Mouse (Mus musculus) embryonic facial prominence, embryonic 12.5 days (tissue): Measurements from ENCODE around the gene Bank1. TPM values are rescaled to one million over a fixed set of nuclear protein-coding genes. Genes with fewer than 3 reads are reported as not detected.

Experiments used
- ATAC-seq: fragments of 200-750 bp; cut with Nextera tagmentation; 2 replicates; pipeline ENCODE4 v1.8.0; 2017; ENCODE audit not compliant: insufficient number of reproducible peaks, insufficient read depth, low FRiP score, low TSS enrichment
- H3K27ac ChIP-seq: fragments of 300-500 bp; sonication (generic); 2 replicates; pipeline ENCODE4 v1.5.1; 2016; ENCODE audit warnings: mild to moderate bottlenecking
- H3K27me3 ChIP-seq: fragments of 300-500 bp; sonication (generic); 2 replicates; pipeline ENCODE4 v1.6.1; 2016; ENCODE audit warnings: mild to moderate bottlenecking, moderate library complexity
- H3K36me3 ChIP-seq: fragments of 300-500 bp; sonication (generic); 2 replicates; pipeline ENCODE4 v1.6.1; 2016; ENCODE audit warnings: mild to moderate bottlenecking
- H3K4me1 ChIP-seq: fragments of 300-500 bp; sonication (generic); 2 replicates; pipeline ENCODE4 v1.6.1; 2016
- H3K4me2 ChIP-seq: fragments of 300-500 bp; sonication (generic); replicated peaks from 2 replicates; pipeline ENCODE4 v1.6.1; 2016; ENCODE audit warnings: mild to moderate bottlenecking, moderate library complexity
- H3K4me3 ChIP-seq: fragments of 300-500 bp; sonication (generic); 2 replicates; pipeline ENCODE4 v1.5.1; 2016; ENCODE audit warnings: mild to moderate bottlenecking
- H3K9ac ChIP-seq: fragments of 300-500 bp; sonication (generic); 2 replicates; pipeline ENCODE4 v1.6.1; 2016; ENCODE audit warnings: mild to moderate bottlenecking, moderate library complexity
- H3K9me3 ChIP-seq: fragments of 300-500 bp; sonication (generic); 2 replicates; pipeline ENCODE4 v1.6.1; 2016; ENCODE audit warnings: mild to moderate bottlenecking, moderate library complexity
- WGBS: fragments of 180-500 bp; shearing (Covaris S2); methylation state at CpG from one replicate; pipeline ENCODE4 v1.1.7; 2016; 5-methylcytosine and 5-hydroxymethylcytosine counted together
- polyA plus RNA-seq: library from polyadenylated mRNA; unstranded; fragments of >200 nt; fragmentation: Nextera tagmentation; extraction: Ambion mirVana; gene quantifications from 2 replicates; pipeline ENCODE4 v1.2.1, GENCODE M21; 2016

Bank1 gene
- polyA plus RNA-seq, 1 experiment from 2014 or later: 0.65 TPM

- Histone ChIP-seq H3K4me1 (no peaks in the 10 kb centered on the region), H3K4me2 (no peak overlapping the region)
- 81% methylated on average over 8 of the region's 8 CpGs for WGBS
Measured at GRCm38 (mm10) chr3:136100292-136100691, 225.6 kb downstream of the Bank1 start.

GRCm38 (mm10) chr3:136086948-136087660, 238.8 kb downstream of the Bank1 start:
- 81% methylated on average over 7 of the region's 7 CpGs for WGBS

More at GRCm38 (mm10) chr3:136100292-136100691, 225.6 kb downstream of the Bank1 start:
- no peaks in the 10 kb centered on the region for H3K27me3 ChIP-seq
- no peaks in the 10 kb centered on the region for H3K9me3 ChIP-seq
- no peaks in the 10 kb centered on the region for H3K36me3 ChIP-seq
- H3K27ac ChIP-seq: no peak overlapping the region
- H3K9ac ChIP-seq: no peak overlapping the region
- no peak overlapping the region for H3K4me3 ChIP-seq
- ATAC-seq: no peak

GRCm38 (mm10) chr3:136086431-136086830, 239.4 kb downstream of the Bank1 start:
- 67% methylated on average over 5 of the region's 5 CpGs for WGBS
- Histone ChIP-seq H3K36me3 (no peaks in the 10 kb centered on the region), H3K27ac (no peak overlapping the region), H3K4me1 (no peaks in the 10 kb centered on the region), H3K27me3 (no peaks in the 10 kb centered on the region), H3K9ac (no peak overlapping the region), H3K4me2 (no peak overlapping the region), H3K9me3 (no peaks in the 10 kb centered on the region), H3K4me3 (no peak overlapping the region)
- ATAC-seq: no peak

More at GRCm38 (mm10) chr3:136086948-136087660, 238.8 kb downstream of the Bank1 start:
- Histone ChIP-seq H3K4me1 (no peaks in the 10 kb centered on the region), H3K9ac (no peak overlapping the region), H3K4me3 (no peak overlapping the region), H3K36me3 (no peaks in the 10 kb centered on the region), H3K27me3 (no peaks in the 10 kb centered on the region), H3K27ac (no peak overlapping the region), H3K4me2 (no peak overlapping the region), H3K9me3 (no peaks in the 10 kb centered on the region)
- ATAC-seq: no peak

GRCm38 (mm10) chr3:136085077-136085476, 240.8 kb downstream of the Bank1 start:
- WGBS: 65% methylated on average over 1 of the region's 1 CpGs
- Histone ChIP-seq H3K9ac (no peak overlapping the region), H3K27me3 (no peaks in the 10 kb centered on the region)

GRCm38 (mm10) chr3:136084066-136084465, 241.8 kb downstream of the Bank1 start:
- H3K27ac ChIP-seq: no peak overlapping the region
- no peaks in the 10 kb centered on the region for H3K9me3 ChIP-seq
- ATAC-seq: no peak
- no peak overlapping the region for H3K9ac ChIP-seq
- no peaks in the 10 kb centered on the region for H3K36me3 ChIP-seq
- H3K27me3 ChIP-seq: no peaks in the 10 kb centered on the region
- no peak overlapping the region for H3K4me2 ChIP-seq
- H3K4me1 ChIP-seq: no peaks in the 10 kb centered on the region
- H3K4me3 ChIP-seq: no peak overlapping the region
- WGBS: 63% methylated on average over 5 of the region's 5 CpGs

More at GRCm38 (mm10) chr3:136085077-136085476, 240.8 kb downstream of the Bank1 start:
- Histone ChIP-seq H3K9me3 (no peaks in the 10 kb centered on the region), H3K36me3 (no peaks in the 10 kb centered on the region), H3K27ac (no peak overlapping the region), H3K4me1 (no peaks in the 10 kb centered on the region), H3K4me3 (no peak overlapping the region), H3K4me2 (no peak overlapping the region)
- no peak for ATAC-seq

DNA sequence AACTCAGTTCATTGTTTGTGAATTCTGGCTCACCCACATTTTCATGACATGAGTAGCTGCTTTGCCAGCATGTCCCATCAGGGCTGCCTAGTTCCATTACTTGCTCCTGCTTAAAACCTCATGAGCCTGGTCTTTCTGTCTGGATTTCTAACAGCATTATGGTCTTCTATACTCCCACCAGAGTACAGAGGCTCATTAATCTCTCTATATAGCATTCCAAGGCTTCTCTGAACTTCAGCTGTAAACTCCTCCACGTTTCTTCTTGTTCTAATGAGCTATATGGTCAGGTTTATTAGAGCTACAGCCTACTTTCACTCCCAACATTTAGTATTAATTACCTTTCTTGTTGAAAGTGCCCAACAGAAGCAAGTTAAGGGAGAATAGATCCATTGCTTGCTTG, 244.6 kb downstream of the Bank1 start:
- Histone ChIP-seq H3K27ac (no peak overlapping the region), H3K4me2 (no peak overlapping the region), H3K4me3 (no peak overlapping the region), H3K9ac (no peak overlapping the region), H3K27me3 (no peaks in the 10 kb centered on the region), H3K36me3 (no peaks in the 10 kb centered on the region), H3K9me3 (no peaks in the 10 kb centered on the region), H3K4me1 (no peaks in the 10 kb centered on the region)
- no peak for ATAC-seq
- WGBS: 78% methylated on average over 1 of the region's 1 CpGs

GRCm38 (mm10) chr3:136078535-136078934, 247.3 kb downstream of the Bank1 start:
- WGBS: 78% methylated on average over 2 of the region's 2 CpGs

DNA sequence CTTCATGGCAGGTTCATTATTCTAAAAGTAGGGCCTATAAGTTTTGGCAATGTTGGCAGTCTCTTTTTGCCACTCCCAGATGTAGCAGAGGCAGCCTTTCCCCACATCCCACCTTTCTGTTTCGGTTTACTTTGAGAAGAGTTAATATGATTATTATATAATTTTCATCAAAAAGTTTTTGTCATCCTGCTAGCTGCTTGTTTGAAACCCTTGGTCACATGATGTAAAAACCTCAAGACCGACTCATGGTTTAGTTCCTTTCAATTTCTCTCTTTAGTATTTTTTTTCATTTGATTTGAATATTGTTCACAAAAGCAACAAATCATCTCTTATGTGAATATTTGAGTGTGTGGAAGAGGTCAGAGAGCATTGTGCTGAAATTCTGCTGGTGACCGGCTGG, 255.5 kb downstream of the Bank1 start:
- Histone ChIP-seq H3K4me2 (no peak overlapping the region), H3K4me3 (no peak overlapping the region), H3K36me3 (no peaks in the 10 kb centered on the region), H3K27ac (no peak overlapping the region), H3K9me3 (no peaks in the 10 kb centered on the region), H3K4me1 (no peaks in the 10 kb centered on the region), H3K27me3 (no peaks in the 10 kb centered on the region), H3K9ac (no peak overlapping the region)
- 87% methylated on average over 3 of the region's 3 CpGs for WGBS
- ATAC-seq: no peak

More at GRCm38 (mm10) chr3:136078535-136078934, 247.3 kb downstream of the Bank1 start:
- Histone ChIP-seq H3K4me3 (no peak overlapping the region), H3K4me2 (no peak overlapping the region), H3K9ac (no peak overlapping the region), H3K27me3 (no peaks in the 10 kb centered on the region), H3K36me3 (no peaks in the 10 kb centered on the region), H3K4me1 (no peaks in the 10 kb centered on the region), H3K9me3 (no peaks in the 10 kb centered on the region), H3K27ac (no peak overlapping the region)
- ATAC-seq: no peak

DNA sequence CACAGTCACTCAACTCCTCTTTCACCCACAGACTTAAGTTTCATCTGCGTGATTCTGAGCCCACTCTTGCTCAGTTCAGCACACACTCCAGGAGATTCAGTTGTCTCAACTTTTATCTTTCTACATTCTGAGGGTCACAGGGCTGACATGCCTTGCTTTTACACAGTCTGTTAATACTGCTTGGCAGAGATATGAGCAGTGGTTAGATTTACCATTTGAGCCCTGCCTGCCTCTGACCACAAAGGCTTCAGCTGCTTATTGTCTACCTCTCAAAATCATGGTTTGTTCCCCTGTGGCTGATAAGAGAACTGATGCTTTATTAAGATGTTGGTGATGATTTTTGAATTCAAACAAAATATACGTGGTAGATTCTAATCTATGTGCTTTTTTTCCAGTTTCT, 264.0 kb downstream of the Bank1 start:
- no peak overlapping the region for H3K4me2 ChIP-seq
- ATAC-seq: no peak
- no peaks in the 10 kb centered on the region for H3K9me3 ChIP-seq
- H3K9ac ChIP-seq: no peak overlapping the region
- no peaks in the 10 kb centered on the region for H3K36me3 ChIP-seq
- H3K4me1 ChIP-seq: no peaks in the 10 kb centered on the region
- WGBS: 85% methylated on average over 2 of the region's 2 CpGs
- no peak overlapping the region for H3K27ac ChIP-seq
- no peaks in the 10 kb centered on the region for H3K27me3 ChIP-seq
- H3K4me3 ChIP-seq: no peak overlapping the region

DNA sequence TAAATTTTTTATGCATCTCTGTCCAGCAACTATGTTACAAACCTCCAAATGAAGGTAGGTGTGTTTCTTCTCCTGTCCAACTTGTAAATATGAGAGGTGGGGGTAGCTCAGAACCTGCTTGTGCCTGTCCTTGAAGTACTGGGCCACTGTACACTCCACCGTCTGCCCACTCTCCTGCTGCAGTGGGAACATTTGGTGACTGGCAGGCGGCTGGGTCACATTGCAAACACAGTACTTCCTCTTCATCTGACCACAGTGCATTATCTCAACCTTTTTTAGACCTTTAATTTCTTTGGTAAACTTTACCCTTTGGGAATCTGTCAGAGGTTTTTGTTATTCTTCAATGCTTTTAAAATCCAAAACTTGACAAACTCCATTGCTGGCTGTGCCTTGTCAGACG, 275.2 kb downstream of the Bank1 start:
- H3K9me3 ChIP-seq: no peaks in the 10 kb centered on the region
- H3K4me3 ChIP-seq: no peak overlapping the region
- H3K27ac ChIP-seq: no peak overlapping the region
- no peaks in the 10 kb centered on the region for H3K36me3 ChIP-seq
- no peak for ATAC-seq
- H3K4me2 ChIP-seq: no peak overlapping the region
- no peaks in the 10 kb centered on the region for H3K4me1 ChIP-seq
- no peaks in the 10 kb centered on the region for H3K27me3 ChIP-seq
- no peak overlapping the region for H3K9ac ChIP-seq
- 80% methylated on average over 3 of the region's 3 CpGs for WGBS

GRCm38 (mm10) chr3:136050215-136050614, 275.7 kb downstream of the Bank1 start:
- Histone ChIP-seq H3K36me3 (no peaks in the 10 kb centered on the region), H3K4me2 (no peak overlapping the region), H3K4me3 (no peak overlapping the region), H3K9me3 (no peaks in the 10 kb centered on the region), H3K27me3 (no peaks in the 10 kb centered on the region), H3K27ac (no peak overlapping the region), H3K9ac (no peak overlapping the region), H3K4me1 (no peaks in the 10 kb centered on the region)
- ATAC-seq: no peak
- WGBS: 80% methylated on average over 6 of the region's 6 CpGs

GRCm38 (mm10) chr3:136048026-136048425, 277.8 kb downstream of the Bank1 start:
- no peak overlapping the region for H3K27ac ChIP-seq
- no peaks in the 10 kb centered on the region for H3K27me3 ChIP-seq
- no peak overlapping the region for H3K4me2 ChIP-seq
- WGBS: 81% methylated on average over 4 of the region's 4 CpGs
- no peaks in the 10 kb centered on the region for H3K36me3 ChIP-seq
- no peaks in the 10 kb centered on the region for H3K4me1 ChIP-seq
- no peak overlapping the region for H3K9ac ChIP-seq
- H3K4me3 ChIP-seq: no peak overlapping the region
- no peak for ATAC-seq
- no peaks in the 10 kb centered on the region for H3K9me3 ChIP-seq
